Mouse (Mus musculus): Measurements from ENCODE around the gene Tab1.
"Not testable (repeated sequence)": the region's sequence is repeated elsewhere in the genome, so short reads cannot be mapped to it uniquely, and the experiment has no call there.

Tab1 gene

DNA sequence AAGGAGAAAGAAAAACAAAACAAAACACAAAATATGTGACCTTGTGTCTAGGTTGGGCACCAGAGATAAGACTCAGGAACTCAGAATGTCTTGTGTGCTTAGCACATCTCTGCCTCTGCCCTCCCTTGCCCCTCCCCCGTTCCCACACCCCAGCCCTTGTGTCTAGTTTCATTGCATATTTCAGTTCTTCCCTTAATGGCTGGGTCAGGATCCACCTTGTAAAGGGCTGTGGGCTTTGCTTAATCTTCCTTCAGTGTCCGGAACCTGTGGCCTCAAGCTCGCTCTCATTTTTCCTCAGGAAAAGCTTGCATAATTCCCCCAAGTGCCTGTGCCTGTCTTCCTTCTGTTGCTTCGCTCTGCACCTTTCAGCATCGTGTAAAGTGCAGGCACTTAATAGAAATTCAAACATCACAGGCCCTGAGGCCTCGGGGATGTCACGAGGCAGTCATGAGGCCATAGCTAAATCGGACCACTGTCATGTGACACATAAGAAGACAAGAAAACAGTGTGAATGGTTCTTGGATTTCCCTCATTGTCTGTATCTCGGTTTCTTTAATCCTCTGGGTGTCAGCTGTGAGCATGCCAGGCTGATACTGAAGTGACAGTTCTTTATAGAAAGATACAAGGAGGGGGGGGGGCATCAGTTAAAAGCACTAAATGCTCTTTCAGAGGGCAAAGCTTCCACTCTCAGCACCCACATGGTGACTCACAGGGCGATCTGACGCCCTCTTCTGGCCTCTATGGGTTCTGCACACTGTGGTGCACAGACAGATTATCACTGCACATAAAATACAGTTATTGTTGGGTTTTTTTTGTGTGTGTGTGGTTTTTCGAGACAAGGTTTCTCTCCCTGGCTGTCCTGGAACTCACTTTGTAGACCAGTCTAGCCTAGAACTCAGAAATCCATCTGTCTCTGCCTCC lies 27.2 kb upstream of the Tab1 start:
- no peak for DNase-seq (ENCODE audit: low read depth, low spot score)

DNA sequence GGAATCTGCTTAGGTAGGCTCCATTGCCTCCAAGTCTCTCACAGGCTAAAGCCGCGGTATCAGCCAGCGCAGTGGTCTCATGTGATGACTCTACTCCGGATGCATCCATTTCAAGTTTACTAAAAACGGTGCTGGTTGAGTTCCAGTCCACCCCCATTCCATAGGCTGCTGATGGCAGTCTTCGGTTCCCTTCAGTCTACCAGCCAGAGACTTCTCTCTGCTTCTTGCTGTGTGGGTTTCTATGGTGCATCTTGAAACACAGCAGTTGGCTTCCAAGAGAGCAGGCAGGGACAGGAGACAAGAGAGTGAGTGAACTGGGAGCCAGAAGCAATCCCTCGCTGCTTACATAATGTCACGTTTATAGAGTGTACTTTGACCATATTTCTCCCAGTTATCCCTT lies 25.8 kb upstream of the Tab1 start:
- DNase-seq (ENCODE audit: low read depth, low spot score), result no peak

DNA sequence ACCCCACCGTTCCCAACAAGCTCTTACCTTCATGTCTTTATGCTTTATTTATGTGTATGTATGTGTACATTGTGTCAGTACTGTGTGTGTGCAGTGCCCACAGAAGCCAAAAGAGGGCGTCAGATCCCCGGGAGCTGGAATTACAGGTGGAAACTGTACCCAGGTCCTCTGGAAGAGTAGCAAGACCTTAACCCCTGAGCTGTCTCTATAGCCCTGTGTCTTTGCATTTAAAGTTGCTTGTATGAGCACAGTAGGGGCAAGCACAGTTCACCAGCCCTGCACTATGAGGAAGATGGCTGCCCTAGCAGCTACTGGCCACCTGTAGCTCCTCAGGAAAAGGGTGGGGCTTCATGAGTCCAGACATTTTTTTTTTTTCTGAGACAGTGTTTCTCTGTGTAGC lies 25.4 kb upstream of the Tab1 start:
- no peak for DNase-seq (ENCODE audit: low read depth, low spot score)

DNA sequence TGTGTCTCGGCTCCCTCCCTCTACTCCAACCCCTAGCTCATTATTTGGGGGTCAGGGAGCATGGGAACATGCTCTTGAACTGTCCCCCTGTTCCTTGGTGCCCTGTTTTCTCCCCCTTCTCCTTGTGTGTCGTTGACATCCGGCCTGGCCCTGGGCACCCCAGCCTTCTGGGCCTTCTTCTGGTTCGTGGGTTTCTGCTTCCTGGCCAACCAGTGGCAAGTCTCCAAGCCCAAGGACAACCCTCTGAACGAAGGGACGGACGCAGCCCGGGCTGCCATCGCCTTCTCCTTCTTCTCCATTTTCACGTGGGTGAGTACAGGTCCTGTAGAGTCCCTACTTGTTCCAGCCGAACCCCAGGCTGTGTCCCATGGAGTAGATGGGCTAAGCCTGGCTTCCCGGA lies 21.5 kb upstream of the Tab1 start:
- no peak for DNase-seq (ENCODE audit: low read depth, low spot score)

DNA sequence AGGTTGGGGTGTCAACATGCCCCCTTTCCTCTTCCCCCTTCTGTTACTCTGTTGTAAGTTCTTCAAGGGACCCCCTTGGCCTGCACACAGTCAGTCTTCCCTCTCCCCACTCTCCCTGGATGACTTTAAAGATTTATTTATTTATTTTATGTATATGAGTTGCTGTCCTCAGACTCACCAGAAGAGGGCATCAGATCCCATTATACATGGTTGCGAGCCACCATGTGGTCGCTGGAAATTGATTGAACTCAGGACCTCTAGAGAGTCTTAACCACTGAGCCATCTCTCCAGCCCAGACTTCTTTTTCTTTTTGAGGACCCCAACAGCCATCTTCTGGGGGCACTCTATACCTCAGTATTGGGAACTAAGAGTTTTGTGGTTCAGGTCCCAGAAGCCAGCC lies 20.4 kb upstream of the Tab1 start:
- DNase-seq (ENCODE audit: low read depth, low spot score), result peak; percentile 43

DNA sequence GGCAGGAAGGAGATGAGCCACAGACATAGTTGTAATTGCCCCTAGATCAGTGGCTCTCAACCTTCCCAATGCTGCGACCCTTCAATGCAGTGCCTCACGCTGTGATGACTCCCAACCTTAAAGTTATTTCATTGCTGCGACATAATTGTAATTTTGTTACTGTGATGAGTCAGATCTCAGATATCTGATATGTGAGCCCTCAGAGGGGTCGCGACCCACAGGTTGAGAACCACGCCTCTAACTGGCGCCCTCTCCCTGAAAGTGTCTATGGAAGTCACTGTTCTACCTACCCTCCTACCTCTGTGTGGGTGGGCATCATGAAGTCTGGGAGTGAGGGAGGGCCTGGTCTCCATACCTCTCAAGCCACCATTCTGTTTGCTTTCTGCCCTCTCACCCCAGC lies 18.5 kb upstream of the Tab1 start:
- no peak for DNase-seq (ENCODE audit: low read depth, low spot score)

DNA sequence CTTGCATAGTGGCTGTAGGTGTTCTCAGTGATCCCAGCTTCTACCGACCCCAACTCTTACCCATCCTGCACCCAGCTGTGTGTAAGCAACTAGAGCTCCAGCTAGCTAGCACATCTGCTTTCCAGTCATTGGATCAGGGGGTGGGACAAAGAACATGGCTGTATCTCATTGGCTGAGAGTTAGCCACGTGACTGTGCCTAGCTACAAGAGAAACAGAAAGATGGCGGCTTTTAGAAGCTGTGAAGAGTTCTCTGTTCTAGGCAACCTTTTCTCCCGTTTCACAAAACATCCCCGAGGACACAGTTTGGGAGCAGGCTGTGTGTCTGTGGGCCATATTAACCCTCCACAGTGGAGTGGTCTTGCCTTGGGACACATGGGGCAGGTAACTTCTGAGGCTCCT lies 17.7 kb upstream of the Tab1 start:
- DNase-seq (ENCODE audit: low read depth, low spot score), result no peak

DNA sequence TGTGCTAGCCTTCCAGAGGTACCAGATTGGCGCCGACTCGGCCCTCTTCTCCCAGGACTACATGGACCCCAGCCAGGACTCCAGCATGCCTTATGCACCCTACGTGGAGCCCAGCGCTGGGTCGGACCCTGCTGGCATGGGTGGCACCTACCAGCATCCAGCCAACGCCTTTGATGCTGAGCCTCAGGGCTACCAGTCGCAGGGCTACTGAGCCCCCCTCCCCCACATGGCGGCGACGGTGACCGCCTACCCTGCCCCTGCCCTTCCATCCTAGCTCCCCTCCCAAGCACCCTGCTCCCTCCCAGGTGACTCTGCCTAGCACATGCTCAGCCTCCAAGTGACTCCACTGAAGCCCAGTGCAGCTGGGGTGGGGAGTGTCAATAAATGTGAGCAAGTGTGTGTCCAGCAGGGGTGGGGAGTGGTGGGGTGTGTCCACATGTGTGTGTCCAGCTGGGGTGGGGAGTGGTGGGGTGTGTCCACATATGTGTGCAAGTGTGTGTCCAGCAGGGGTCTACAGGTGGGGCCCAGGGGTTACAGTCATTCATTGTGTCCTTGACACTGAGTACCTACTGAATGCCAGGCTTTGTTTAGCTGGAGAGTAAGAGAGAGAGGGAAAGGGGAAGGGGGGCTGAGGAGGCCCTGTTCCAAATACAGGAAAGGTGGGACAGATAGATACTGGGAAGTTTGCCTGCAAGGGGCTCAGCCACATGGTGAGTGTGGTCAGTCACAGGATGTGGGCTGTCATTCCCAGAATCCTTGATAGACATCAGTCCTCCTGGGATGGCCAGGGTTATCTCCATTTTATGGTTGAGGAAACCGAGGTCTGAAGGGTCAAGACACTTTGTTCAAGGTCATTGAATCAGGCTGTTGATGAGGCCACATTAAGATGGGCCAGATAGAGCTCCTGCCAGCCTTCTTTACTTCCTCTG lies 16.8 kb upstream of the Tab1 start:
- no peak for DNase-seq (ENCODE audit: low read depth, low spot score)

DNA sequence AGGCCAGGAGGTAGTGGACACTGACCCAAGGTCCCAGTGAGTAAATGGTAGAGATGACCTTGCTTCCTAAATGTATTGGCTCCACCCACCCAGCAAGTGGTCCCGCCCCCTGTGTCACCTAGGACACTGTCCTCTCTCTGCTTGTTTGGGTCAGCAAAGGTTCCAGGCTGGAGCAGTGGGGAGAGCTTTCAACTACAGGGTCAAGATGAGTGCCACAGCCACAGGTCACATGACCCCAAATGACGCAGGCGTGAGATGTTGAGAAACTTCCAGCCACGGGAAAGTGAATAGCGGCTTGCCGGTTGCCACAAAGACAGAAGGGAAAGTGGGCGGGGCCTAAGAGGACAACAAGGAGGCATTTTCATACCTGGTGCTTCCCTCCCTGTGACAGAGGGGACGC lies 15.8 kb upstream of the Tab1 start:
- no peak for DNase-seq (ENCODE audit: low read depth, low spot score)

DNA sequence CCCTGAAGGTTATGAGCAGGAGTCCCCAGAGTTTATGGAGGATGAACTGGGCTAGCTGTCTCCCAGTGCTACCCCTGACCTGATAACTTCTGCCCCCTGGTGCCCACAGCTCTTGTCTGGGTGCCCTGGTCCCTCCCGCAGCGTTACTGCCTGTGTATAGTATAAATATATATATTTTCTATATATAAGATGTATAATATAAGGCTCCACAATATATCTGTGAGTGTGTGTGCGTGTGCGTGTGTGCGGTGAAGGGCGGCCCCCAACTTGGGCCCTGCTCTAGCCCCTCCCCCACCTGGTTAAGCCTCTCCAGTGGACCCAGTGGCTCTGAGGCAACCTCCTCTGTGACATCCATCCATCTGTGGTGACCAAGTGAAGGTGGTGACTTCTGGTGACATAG lies 13.9 kb upstream of the Tab1 start:
- no peak for DNase-seq (ENCODE audit: low read depth, low spot score)

DNA sequence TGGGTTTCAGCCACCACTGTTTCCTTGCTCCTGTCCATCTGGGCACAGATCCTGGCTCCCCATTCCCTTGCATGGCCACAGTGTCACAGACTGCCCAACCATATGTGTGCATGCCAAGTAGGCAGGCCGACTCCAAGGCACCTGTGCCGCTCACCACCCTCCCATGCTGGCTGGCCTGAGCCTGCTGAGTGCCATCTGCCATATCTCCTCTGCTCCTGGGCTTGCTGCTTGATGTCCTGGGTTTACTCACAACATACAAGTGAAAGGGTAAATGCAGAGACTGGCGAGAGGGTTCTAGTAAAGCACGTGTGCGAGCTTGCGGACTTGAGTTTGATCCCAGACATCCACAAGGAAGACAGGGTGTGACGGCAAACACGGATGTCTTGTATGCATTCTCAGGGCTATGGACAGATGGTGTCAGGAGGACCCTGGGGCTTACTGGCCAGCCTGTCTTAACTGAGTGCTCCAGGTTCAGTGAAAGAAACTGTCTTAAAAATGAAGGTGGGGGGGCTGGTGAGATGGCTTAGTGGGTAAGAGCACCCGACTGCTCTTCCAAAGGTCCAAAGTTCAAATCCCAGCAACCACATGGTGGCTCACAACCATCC lies 11.1 kb upstream of the Tab1 start:
- DNase-seq (ENCODE audit: low read depth, low spot score), result no peak

DNA sequence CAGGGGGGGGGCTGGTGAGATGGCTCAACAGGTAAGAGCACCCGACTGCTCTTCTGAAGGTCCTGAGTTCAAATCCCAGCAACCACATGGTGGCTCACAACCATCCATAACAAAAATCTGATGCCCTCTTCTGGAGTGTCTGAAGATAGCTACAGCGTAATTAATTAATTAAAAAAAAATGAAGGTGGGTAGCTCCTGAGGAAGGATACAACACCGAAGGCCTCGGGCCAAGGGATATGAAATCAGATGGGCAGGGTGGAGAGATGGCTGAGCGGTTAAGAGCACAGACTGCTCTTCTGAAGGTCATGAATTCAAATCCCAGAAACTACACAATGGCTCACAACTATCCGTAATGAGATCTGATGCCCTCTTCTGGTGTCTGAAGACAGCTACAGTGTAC lies 10.5 kb upstream of the Tab1 start:
- DNase-seq (ENCODE audit: low read depth, low spot score), result not testable (repeated sequence)

DNA sequence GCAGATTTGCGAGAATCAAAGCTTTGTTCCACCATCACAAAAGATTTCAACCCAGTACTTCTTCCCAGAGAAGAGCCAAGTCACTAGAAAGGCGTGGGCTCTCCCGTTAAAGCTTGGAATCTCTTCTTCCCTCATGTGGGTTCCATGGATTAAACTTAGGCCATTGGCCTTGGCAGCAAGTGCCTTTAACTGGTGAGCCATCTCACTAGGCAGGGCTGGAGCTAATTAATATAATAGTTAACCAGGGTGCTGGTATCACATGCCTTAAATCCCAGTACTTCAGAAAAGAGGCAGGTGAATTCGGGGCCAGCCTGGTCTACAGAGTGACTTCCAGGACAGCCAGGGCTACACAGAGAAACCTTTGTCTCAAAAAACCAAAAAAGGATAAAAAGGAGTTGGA lies 8.3 kb upstream of the Tab1 start:
- DNase-seq (ENCODE audit: low read depth, low spot score), result no peak

DNA sequence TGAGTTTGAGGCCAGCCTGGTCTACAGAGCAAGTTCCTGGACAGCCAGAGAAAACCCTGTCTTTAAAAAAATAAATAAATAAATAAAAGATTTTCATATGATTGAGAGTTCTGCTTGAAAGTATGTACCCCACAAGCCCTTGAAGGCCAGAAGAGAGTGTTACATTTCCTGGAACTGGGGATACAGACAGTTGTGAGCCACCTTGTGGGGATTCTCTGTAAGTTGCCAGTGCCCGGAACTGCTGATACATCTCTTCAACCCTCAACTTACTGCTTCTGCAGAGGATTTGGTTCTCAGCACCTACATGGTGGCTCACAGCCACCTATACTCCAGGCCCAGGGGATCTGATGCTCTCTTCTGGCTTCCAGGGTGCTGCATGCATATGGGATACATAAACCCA lies 5.7 kb upstream of the Tab1 start:
- DNase-seq (ENCODE audit: low read depth, low spot score), result peak; percentile 23

DNA sequence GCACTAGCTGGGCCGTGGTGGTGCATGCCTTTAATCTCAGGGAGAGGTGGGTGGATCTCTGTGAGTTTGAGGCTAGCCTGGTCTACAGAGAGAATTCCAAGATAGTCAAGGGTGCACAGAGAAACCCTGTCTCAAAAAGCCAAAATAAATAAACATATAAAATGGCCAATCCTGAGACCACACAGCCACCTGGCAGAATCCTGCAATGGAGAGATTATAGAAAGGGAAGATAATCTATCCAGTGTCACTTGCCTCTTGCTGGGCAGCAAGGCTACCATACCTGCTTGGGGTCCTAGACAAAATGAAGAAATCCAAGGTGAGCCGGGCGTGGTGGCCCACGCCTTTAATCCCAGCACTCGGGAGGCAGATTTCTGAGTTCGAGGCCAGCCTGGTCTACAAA lies 2.9 kb upstream of the Tab1 start:
- DNase-seq (ENCODE audit: low read depth, low spot score), result no peak

DNA sequence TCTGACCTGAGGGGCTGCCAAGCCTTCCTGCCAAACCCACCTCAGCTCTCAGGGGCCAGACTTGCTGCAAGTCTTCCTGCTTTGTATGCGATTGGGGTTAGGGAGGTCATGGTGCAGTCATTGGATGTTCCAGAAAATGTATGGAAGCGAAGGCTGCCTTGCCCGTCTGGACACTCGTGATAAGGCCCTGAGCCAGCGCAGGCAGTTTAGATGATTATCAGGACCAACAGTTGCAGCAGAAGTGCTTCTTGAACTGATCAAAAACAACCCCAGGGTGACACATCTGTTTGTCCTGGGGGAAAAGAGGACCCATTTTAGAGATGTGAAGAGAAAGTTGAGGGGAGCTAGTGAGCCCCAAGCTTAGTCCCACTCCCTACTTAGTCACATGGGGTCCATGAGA lies 2.2 kb upstream of the Tab1 start:
- DNase-seq (ENCODE audit: low read depth, low spot score), result no peak

DNA sequence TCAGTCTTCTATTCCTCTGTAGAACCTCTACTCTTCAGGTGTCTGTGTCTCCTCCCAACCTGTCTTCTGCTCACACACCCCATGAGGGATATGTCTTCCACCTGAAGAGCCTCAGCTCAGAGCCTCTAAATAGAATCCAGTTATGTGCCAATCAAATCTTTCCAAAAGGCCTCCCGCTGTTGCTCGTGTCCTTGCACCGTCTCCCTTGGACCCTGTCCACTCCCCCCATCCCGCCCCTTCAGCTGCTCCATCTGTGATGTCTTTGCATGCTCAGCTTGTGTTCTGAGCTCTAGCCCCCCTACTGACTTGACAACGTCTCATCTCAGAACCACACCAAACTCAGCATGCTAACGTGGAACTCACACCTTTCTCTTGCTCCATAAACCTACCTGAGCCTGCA lies 1.5 kb upstream of the Tab1 start:
- DNase-seq (ENCODE audit: low read depth, low spot score), result no peak

DNA sequence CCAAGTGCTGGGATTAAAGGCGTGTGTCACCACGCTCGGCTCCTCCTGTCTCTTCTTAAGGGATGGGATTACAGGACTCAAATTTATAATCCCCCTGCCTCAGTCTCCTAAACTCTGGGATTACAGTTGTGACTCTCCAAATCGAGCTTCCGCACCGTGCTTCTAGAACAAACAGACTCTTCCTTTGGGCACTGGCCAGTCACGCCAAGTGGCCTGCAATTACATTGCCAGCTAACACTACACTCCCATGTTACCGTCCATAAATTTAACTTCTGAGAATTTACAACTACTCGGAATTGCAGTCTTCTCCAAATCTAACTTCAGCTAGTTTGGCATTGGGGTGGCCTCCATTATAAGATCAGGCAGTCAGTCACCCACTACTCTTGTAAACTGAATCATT lies 475 bp upstream of the Tab1 start:
- no peak for DNase-seq (ENCODE audit: low read depth, low spot score)

DNA sequence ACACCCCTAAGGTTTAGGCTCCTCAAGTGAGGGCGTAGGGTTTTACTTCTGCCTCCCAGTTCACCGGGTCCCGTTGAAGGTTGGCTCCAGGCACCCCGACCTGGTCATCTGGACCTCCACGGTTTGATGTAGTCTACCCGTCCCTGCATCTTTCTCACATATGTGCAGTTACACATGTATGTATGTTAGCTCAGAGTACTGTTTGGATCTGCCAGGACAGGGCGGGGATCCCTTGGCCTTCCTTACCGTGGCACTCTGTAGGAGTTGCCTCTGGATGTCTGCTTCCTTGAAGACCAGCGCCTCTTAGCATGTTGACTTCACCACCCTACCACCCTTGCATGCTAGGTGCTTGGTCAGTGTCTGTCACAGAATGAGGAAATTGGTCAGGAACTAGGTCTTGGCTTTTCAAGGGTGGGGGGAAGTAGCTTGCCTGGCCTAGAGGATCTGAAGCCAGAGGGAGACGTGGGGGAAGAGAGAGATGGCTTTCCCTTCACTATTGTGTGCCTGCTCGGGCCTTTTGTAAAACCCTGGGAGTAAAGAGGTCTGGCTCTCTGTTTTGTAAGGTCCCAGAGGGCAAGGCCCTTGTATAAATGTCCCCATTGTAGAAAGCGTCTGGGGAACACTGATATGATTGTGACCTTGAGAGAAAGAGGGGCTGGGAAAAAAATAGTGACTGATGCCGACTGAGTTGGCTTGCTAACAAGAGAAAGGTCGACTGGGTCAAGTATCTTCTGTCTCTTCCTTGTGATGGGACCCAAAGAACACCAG lies 939 bp downstream of the Tab1 start:
- DNase-seq (ENCODE audit: low read depth, low spot score), result no peak

DNA sequence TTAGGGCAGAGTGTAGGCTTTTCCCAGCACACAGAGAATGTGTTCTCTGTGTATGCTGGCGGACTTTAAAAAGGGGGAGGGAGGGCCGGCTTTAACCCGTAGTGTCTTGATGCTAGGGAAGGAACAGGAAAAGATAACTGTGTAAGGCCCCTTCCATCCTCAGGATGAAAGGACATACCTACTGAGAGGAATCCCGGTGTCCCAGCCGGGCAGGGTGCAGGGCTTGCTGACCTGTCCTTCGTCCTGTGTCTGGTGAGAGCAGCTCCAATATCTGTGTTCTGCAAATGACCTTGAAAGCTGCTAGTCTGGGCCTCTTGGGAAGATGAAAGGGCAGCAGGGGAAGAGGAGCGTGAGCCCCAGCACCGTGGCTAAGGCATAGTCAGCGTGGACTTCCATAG lies 1.5 kb downstream of the Tab1 start:
- no peak for DNase-seq (ENCODE audit: low read depth, low spot score)

DNA sequence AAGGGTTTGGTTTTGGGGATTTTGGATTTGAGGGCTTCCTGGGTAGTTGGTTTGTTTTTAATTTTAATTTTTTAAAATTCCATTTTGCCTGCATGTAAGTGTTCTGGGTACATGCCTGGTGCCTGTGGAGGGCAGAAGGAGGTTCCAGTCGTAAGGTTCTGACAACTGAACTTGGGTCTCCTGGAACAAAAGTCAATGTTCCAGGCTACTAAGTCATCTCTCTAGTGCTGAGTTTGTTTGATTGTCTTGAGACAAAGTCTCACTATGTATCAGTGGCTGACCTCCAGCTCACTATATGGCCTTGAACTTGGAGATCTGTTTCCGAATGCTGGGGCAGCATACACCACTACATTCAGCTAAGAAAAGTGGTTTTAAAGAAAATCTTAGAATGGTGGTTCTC lies 2.6 kb downstream of the Tab1 start:
- no peak for DNase-seq (ENCODE audit: low read depth, low spot score)

DNA sequence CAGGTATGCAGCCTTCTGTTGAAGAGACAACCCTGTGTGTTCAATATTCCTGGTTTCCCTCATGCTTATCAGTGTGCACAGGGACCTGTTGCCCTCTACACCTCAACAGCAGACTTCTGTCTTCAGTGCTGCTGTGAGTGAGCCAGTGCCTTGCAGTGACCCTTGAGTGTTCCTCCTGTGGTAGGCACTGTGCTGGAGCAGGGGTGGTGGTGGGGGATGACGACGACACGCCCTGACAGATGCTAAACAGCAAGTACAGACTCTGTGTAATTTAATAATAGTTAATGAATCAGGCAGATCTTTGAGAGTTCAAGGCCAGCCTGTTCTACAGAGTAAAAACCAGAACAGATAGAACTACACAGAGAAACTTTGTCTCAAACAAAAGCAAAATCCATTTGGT lies 3.7 kb downstream of the Tab1 start:
- no peak for DNase-seq (ENCODE audit: low read depth, low spot score)

Measured in CD4-positive helper T cell, adult 2 months (primary cell).